Mouse (Mus musculus) forebrain, embryonic 10.5 days (tissue): Measurements from ENCODE around the gene Plpp6. TPM values are rescaled to one million over a fixed set of nuclear protein-coding genes. Genes with fewer than 3 reads are reported as not detected.

ENCODE experiments used
- polyA plus RNA-seq: library from polyadenylated mRNA; unstranded; fragments of >200 nt; fragmentation: Nextera tagmentation; extraction: Ambion mirVana; gene quantifications from 2 replicates; pipeline ENCODE4 v1.2.1, GENCODE M21; 2016

Gene Plpp6
- polyA plus RNA-seq, 1 experiment from 2014 or later: 3.0 TPM

Other genes with a start within 250 kb of the Plpp6 start
- 0.52 and 0.65 TPM in 2 replicates for gene Slc1a1, start 128.9 kb upstream of the Plpp6 start, polyA plus RNA-seq
- gene 4430402I18Rik, start 3.8 kb downstream of the Plpp6 start, polyA plus RNA-seq: 0.25 and 0.46 TPM in 2 replicates
- gene Cdc37l1, start 26.4 kb downstream of the Plpp6 start, polyA plus RNA-seq: 37.2 and 37.6 TPM in 2 replicates
- 82.9 and 85.3 TPM in 2 replicates for gene Ak3, start 84.0 kb downstream of the Plpp6 start, polyA plus RNA-seq
- 86.9 and 91.6 TPM in 2 replicates for gene Rcl1, start 137.4 kb downstream of the Plpp6 start, polyA plus RNA-seq